Mouse (Mus musculus) gastrocnemius, adult 8-10 months (tissue): ENCODE measurements at regions not wholly inside any gene's neighbourhood (a gene's known extent, or its start where the extent isn't known, plus 50 kb on each side); places are given as distances from the start of the nearest gene placed in this dataset.

ENCODE experiments used
- DNase-seq, 2 experiments: peaks; one replicate each; pipeline ENCODE4 v3.0.0; 2022; ENCODE audit warnings: low spot score in 2 of 2

- no peak for DNase-seq
Measured at GRCm38 (mm10) chr17:31776949-31777607, 78.5 kb downstream of the Sik1 start.

DNA sequence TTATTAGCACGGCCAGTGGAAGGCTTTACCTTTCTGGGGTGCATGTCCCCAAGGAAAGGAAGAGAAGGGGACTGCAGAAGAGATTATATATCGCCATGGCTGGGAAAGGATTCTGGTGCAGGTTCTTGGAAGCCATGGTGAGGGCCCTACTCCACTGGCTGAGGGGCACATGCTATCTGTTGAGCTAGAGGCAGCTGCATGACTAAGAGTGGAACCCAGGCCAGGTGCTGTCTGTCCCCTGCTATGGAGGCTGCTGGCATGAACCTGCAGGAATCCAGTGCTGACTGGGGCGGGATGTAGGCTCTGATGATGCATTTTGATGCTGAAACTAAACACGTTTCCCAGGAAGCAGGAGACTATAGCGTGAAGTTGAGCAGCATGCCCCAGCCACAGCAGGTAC lies 77.9 kb downstream of the Sik1 start:
- no peak for DNase-seq

GRCm38 (mm10) chr17:31779466-31779865 lies 76.1 kb downstream of the Sik1 start:
- no peak for DNase-seq

DNA sequence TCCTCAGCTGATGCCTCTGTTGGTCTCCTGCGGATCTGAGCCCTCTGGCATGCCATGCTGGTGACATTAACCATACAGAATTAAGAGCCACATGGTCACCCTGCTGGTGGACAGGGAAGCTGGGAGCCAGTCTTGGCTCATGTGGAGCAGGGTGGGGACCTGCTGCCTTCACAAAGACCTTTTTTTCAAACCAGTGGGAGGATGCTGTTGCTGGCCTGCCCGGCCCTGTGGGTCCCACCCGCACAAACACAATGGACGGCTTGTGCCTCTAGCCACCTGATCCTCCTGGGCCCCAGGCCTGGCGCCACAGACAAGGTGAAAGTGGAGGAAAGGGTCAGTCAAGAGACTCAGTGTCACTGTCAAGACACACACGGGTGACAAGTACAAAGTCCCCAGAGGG lies 73.4 kb downstream of the Sik1 start:
- no peak for DNase-seq

GRCm38 (mm10) chr17:31783071-31783470 lies 72.5 kb downstream of the Sik1 start:
- DNase-seq: no peak

GRCm38 (mm10) chr17:31788316-31788715 lies 67.3 kb downstream of the Sik1 start:
- peak; percentile 70 to 85 for DNase-seq

GRCm38 (mm10) chr17:31789068-31789583 lies 66.5 kb downstream of the Sik1 start:
- no peak for DNase-seq

DNA sequence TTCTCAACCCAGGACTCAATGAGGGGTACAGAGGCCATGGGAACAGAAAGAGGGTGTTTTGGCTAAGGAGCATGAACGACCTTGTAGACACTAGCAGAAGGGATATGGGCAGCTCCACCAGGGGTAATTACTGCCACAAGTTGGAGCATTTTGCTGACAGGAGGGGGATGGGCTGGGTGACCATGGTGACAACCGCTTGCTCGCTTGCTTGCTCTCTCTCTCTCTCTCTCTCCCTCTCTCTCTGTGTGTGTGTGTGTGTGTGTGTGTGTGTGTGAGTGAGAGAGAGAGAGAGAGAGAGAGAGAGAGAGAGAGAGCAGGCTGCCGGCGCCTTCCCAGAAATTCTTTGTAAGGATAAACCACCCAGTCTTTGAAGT lies 65.7 kb downstream of the Sik1 start:
- no peak for DNase-seq

DNA sequence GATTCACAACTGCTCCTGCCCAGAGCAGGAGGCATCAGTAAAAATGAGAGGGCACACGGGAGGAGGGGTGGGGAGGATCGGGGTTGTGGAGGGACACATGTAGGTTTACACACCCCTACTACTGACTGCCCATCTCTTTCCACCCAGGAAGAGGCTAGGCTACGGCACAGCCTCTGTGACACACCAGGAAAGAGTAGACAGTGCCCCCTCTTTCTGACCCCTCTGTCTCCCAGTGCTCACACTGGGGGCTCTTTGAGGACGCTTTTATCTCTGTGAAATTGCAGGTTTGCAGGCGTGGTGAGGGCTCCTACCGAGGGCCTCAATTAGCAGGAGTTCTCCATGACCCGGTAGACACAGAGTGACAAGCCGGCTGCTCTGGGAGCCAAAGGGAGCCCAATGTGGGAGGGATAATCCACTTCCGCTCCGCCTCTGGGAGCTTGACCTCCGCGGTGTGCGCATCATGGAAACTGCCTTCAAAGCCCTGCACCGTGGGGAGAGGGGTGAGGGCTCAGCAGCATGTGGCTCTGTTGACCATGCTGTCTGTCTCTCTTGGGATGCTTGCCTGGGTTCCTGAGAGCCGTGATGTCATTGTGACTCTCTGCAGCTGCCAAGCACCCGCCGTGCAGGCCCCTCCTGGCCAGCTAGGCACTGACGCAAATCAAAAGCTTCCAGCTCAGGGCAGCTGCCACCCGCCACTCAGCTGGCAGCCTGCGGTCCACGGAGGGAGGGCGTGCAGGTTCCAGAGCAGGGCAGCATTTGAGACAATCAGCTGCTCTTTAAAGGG lies 65.1 kb downstream of the Sik1 start:
- DNase-seq: peak; percentile 63 to 64

GRCm38 (mm10) chr17:31791656-31792055 lies 63.9 kb downstream of the Sik1 start:
- DNase-seq: no peak

DNA sequence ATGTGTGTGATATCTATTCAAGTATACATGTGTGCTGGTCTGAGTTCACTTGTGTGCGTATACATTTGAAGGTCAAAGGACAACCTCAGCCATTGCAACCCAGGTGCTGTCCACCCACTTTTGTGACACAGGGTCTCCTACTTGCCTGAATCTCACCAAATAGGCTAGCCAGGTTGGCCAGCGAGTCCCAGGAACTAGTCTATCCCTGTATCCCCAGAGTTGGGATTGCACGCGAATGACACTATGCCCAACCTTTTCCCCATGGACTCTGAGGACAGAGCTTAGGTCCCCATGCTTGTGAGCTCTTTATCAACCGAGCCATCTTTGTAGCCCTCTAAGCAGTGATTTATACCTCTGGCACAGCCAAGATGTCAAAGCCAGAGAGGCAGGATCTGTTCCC lies 62.6 kb downstream of the Sik1 start:
- no peak for DNase-seq

GRCm38 (mm10) chr17:31793521-31793920 lies 62.1 kb downstream of the Sik1 start:
- peak in 1 of 2 experiments; percentile 25 for DNase-seq

DNA sequence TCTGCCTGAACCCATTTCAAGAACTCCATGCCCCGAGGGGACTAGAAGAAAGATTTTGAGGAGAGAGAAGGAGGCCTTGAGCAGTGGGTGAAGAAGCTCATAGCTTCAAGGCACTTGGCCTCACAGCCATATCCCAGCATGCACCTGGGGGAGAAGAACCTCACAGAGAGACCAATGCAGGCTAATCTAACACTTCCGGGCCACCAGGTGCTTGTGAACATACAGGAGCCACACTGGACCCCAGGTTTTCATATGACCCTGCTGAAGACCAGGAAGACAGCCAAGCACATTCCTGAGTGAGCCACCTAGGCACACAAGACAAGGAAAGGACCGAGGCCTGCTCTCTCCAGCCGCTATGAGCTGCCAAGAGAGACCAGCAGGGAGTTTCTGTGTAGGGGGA lies 61.6 kb downstream of the Sik1 start:
- no peak for DNase-seq
